Mouse (Mus musculus) retina, embryonic 14.5 days (tissue): ENCODE data around the gene Zfp652.
"Not testable (repeated sequence)": the region's sequence is repeated elsewhere in the genome, so short reads cannot be mapped to it uniquely, and the experiment has no call there.

Experiments used
- DNase-seq: peaks from one replicate; pipeline ENCODE4 v3.0.0-alpha.2; 2015; ENCODE audit warnings: low spot score

Zfp652 gene

DNA sequence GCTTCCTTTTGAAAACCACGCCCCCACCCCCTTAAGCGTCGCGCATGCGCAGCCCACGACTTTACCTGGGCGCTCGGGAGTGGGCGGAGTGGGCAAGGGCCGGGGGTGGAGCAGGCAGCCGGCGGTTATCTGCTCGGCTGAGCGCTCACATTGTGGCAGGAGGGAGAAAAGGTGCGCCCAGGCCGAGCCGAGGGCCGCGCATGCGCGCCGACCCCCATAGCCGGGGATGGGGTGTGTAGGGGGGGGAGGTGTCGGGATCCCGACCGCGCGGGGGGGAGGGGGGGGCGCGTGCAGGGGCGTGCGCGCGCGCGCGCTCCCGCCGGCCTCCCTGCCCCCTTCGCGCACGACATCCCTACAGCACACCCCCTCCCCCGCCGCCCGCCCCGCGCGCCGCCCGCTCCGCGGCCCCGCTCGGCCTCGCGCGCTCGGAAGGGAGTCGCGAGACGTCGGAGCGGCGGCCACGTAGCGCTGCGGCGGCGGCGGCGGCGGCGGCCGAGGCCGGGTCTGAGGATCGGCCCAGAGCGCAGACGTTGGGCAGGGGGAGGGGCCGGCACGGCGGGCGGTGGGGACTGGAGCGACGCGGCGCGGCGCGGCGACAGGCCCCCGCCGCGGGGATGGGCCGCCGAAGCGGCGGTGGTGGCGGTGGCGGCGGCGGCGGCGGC, at the start of gene Zfp652:
Gene Zfp652 (plus strand): TSS at position 111 of the 662 bp plus-strand sequence.
- DNase-seq, result peak; percentile 88

DNA sequence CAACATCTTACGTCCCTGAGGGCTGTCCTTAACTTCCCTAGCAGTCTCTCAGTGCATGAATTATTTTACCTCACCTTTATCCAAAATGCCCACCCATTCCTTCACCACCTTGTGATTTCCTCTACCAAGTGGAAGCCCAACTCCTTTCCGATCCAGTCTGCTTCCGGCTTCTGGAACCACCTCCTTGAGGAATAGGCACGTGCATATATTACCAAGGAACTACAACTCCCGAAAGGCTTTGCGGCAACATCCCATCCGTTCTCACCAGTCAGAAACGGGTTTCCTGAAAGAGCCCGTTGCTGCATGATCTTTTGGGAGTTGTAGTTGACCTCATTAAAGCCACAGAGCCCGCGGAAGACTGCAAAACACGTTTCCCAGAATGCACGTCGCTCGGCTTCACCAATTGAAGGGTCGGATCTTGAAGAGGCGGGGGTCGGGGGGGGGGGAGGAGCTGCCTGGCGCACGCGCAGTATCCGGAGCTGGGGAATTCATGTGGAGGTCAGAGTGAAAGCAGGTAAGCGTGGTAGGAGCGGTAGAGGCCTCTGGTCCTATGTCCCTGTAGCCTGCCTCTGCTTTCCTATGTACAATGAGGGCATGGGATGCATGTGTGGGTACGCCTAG, 45.8 kb upstream of the Zfp652 start, which contains the start of gene Phb:
Gene Phb (plus strand): TSS at position 429 of the 621 bp plus-strand sequence.
- DNase-seq, result peak; percentile 99

DNA sequence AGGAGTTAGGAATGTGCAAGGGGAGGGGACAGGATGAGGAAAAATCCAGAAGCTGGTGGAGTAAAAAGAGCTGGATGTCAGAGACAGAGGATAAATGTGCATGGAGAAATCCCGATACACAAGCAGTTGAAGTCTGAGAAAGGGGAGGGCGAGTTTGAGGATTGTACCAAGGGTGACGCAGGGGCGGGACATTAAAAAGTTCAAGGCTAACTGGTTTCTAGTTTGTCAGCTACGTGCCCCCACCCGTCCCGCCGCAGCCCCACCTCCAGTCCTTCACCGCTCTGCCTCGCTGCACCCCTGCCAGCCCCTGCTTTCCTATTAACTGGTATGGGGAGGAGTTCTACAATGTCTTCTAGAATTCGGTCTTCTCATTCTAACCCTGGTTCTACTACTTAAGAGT, 45.3 kb upstream of the Zfp652 start:
- DNase-seq, result no peak

DNA sequence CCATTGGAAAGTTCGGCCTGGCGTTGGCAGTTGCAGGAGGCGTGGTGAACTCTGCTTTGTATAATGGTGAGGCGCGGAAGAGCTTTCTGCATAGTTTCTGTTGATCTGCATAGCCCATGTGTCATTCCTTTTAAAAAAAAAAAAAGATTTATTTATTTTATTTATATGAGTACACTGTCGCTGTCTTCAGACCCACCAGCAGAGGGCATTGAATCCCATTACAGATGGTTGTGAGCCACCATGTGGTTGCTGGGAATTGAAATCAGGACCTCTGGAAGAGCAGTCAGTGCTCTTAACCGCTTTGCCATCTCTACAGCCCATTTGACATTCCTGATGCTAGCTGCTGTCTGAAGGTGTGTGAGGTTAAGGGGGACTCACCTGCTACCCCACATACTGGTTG, 44.4 kb upstream of the Zfp652 start:
- not testable (repeated sequence) for DNase-seq

DNA sequence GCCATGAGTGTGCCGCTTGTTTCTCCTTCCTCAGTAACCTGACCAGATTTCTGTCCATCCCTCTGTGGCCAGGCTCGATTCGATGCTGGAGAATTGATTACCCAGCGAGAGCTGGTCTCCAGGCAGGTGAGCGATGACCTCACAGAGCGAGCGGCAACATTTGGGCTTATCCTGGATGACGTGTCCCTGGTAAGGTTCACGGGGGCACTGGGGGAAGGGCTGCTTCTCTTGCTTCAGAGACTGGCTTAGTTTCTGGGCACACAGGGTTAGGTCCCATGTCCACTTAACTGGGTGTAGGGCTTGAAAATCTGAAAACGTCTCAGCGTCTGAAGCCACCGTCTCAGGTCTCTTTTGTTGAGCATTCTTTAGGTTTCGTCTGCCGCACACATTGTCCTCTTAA, 37.0 kb upstream of the Zfp652 start:
- no peak for DNase-seq

DNA sequence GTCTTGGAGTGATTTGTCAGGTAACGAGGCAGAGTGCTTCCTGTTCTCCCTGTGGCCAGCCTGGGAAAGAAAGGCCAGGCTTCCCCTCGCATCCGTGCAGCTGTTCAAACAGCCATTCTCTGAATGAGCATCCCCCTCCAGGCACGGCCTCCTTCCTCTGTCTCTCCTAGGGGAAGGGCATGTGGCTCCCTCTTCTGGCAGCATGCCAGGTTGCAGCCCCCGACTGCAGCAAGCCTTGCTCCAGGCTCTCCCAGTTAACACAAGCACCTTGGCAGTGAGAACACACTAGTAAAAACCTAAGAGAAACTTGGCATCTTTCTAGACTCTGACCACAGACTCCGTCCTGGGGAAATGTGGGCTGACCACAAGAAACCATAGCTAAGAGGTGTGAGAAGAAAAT, 36.2 kb upstream of the Zfp652 start:
- DNase-seq, result peak; percentile 90

DNA sequence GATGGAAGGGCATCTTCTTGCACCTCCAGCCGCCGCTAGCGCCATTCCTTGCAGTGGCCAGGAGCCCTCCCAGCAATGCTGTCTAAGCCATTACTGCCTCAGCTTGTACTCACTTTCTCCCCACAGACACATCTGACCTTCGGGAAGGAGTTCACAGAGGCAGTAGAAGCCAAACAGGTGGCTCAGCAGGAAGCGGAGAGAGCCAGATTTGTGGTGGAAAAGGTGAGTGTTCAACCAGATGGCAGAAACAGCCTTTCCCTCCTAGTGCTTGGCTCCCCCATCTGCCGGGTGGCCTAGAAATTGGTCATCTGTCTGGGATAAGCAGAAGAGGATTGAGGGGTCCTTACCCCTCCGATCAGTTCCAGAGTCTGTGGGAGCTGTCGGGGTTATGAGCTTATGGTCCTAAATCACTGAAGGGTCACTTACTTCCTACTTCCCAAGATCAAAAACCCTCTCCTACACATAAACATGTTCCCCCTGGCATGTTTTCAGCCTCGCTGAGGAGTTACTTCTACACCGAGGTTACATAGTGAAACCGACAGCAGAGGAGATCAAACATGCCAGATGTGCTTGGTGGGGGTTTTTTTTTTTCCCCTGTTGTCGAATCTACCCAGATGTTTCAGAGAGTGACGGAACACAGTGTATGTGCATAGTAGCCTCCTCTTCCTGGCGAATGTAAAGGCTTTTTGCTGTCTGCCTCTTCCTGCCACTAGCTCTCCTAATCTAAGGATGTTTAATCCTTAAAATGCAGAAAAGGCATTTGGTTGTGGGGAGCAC, 34.4 kb upstream of the Zfp652 start:
- no peak for DNase-seq

DNA sequence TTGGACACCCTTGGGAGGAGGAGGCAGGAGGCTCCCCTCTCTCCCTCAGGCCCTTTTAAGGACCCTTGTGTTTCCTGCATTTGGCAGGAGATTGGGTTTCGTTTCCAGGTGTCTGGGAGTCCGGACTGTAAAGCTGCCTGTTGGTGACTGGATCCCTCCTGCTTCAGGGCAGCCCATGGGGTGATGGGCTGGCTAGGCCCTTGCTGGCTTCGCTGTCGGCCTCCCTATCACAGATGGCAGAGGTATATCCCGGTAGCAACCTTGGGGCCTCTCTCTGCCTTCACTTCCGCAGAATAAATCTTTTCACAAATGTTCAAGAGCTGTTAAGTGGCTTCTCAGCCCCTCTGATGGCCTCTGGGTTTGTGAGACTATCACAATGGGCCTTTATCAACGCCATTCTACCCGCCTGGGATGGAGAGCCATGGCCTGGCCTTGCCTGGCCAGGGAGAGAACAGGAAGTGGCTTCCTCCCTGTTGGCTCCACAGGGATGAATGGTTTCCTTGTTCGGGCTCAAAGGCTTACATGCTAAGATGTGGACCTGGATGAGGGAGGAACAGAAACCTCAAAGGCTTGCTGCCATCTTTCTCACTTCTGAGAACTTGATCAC, 30.4 kb upstream of the Zfp652 start:
- DNase-seq, result no peak

DNA sequence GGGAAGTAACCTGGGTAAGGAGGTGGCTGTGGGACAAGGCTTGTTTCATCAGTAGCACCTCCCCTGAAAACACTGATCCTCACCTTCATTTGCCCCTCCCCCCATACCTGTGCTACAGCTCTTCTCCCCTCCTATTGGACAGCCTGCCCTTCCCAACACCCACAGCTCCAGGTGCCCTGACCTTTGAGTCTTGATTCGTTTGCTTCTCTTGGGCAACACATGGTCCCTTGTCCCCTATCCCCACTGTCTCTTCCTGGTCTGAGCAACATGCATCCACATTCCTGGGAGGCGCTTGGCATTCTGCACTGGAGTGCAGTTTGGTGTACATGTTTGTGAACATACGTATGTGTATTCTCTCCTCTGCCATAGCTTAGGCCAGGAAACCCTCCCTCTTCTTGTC, 29.5 kb upstream of the Zfp652 start:
- DNase-seq, result no peak

DNA sequence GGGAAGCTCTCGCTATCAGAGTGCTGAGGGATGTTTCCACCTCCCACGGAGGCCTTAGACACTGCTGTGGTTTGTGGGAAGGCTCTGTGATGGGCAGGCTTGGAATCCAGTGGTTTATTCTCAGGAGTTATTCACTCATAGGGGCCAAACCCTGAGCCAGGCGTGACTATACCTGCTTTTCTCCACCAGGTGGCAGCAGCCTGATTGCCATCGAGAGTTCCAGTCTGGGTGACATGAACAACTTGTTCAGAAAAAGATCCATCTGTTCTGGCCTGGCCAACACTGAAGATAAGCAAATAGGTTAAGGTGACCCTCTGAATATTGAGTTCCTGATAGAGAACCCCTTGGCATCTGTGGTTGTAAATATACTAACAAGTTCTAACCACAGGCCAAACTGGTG, 26.4 kb upstream of the Zfp652 start:
- DNase-seq, result peak; percentile 88

DNA sequence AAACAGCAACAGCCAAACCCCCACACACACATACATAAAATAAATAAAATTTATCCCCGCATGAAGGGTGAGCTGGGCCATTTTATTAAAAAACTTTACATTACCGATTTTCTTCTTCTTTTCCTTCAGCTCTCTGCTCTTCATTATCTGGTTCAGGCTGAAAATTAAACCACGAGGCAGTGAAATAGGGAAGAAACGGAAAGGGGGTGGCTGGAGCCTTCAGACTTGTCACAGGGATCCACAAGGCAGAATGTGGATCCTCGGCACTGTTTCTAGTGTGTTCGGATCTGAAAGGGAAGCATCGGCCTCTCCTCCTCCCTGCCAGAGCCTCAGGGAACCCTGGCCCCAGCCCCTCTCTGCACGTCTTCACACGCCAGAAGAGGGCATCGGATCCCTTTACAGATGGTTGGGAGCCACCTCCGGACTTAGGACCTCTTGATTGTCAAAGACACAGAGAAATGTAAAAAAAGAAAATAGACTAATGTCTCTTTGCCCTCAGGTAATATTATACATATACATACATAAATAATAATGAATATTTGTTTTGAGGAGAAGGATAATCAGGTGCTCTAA, 25.3 kb upstream of the Zfp652 start:
- peak; percentile 20 for DNase-seq

DNA sequence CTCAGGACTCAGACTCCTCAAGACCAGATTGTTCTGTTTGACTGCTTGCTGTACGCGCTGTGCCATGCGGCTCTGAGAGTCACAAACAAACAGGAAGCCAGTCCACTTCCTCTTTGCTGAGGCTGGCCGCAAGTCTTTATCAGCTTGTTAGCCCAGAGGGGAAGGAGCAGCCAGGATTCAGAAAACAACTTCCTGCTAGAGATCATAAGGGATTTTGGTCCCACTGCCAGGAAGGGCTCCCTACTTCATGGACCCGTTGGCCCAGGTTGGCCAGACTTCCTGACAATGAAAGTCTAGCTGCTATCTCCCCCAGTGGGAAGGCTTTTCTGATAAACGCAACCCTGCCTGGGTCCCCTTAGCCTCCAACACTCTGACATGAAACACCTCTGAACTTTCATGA, 24.0 kb upstream of the Zfp652 start:
- no peak for DNase-seq

DNA sequence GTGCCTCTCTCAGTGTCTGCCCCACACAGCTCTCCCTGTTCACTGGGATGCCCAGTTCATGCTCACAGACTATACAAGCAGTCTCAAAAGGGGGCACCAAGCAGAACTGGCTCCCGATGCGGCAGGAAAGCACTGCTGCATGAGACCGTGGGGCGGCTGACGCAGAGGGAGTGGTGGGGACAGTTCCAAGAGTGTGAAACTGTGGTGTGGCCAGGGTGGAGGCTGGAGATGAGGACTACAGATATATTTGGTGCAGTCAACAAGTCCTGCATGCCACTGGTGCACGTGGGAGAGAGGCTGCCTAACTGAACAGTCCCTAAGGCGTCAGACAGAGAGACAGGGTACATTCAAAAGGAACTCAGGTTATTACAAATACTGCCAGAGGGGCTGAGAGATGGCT, 23.5 kb upstream of the Zfp652 start:
- no peak for DNase-seq

DNA sequence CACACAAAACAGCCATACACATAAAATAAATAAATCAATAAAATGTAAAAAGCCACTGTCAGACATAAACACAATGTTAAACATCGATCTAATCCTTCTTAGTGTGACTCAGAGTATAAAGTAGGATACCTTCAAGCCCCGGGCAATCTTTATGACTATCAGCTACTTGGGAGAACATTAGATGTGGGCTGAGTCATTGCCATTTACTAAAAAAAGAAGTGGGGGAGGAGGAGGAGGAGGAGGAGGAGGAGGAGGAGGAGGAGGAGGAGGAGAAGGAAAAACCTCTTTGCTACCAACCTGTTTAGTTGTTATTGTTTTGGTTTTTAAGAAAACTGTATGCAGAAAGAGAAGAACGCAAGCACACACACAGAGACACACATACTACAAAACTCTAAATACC, 22.9 kb upstream of the Zfp652 start:
- no peak for DNase-seq

DNA sequence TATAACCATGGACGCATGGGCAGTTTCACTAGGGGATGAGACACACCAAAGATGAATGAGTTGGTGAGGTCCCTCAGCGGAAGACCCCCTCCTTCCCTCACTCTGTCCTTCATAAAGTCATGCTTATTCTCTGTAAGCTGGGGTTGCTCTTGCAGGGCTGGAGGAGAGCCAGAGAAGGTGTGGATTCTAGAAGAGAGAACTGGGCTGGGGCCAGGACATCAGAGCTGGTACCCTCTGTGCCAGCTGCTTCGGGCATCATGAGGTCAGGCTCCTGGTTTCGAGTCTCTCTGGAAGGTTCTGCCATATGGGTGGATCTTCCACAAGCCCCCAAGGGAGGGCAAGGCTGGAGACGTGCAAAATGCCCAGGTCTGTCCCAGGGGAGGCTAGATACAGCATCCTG, 13.9 kb upstream of the Zfp652 start:
- no peak for DNase-seq

DNA sequence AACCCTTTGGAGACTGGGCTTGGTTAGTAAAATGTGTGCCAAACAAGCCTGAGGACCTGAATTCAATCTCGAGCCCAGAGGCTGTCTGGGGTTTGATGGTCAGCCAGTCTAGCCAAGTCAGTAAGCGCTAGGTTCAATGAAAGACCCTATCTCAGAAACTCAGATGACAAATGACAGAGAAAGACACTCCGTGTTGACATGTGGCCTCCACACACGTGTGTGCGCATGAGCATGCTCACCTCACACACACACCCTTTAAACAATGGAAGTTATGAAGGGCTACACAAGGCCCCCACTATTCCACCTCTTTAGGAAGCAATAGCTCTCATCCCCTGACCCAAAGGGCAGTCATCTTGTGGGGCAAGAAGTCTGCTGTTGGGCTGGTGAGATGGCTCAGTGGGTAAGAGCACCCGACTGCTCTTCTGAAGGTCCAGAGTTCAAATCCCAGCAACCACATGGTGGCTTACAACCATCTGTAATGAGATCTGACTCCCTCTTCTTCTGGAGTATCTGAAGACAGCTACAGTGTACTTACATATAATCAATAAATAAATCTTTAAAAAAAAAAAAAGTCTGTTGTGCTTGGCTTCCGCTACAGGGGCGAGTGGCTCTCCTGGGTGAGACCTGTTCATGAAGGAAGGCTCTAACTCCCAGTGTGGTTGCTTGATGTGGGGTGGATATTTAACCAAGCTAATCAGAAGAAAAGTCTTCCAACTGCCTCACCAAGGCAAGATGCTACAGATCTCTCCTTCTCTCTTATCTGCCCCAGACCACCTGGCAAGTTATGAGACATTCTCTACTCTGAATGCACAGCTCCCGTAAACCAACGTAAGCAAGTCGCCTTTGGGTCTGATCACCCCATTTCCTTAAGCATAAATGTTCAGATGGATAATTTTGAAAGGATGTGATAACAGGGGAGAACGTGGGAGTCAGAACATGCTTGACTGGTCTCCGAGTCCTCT, 11.4 kb upstream of the Zfp652 start:
- no peak for DNase-seq

DNA sequence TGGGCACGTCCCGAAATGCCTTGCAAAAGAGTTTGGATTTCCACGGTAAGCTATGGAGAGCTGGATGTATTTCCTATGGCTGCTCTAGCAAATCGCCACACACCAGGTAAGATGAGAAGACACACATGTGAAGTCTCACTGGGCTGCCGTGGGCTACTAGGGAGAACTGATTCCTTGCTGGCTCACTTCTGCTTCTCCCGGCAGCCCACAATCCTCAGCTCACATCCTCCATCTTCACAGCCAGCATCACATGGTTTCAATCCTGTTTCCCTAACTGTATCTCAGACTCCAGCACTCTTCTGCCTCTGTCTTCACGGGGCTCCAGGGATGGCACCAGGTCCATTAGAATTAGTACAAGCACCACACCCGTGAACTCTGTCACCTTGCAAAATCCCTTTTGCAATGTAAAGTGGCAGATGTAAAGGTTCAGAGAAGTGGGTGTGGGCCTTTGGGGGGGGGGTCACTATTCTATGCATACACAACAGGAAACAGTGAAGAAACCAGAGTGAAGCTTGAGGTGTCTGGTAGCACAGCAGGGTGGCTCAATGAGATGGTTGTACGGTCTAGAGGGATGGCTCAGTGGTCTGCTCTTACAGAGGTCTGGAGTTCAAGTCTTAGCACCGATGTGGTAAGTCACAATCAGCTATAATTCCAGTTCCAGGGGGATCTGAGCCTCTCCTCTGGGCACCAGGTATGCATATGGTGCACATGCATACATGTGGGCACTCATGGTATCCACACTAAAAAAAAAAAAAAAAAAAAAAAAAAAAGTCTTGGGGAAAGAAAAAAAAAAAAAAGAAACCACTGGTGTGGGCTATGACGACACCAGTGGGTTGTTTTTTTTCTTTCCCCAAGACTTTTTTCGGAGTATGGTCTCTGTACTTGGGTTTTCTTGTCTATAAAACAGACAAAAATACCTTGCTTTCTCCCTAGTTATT, 8.2 kb upstream of the Zfp652 start:
- no peak for DNase-seq

DNA sequence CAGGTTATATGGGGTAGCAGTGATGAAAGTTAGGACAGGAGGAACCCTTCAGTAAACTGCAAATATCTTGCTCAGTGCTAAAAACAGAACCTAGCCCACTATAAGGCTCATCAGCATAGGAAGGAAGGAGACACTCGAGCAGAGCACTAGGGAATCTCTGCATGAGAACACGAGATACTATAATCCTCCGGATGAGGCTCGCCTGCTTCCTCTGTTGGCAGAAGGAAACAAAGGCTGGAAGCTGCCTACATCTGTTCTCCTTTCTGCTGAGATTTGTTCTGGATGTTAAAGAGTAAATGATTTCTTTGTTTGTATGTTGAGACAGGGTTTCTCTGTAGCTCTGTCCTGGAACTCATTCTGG, 7.5 kb upstream of the Zfp652 start:
- DNase-seq, result no peak

DNA sequence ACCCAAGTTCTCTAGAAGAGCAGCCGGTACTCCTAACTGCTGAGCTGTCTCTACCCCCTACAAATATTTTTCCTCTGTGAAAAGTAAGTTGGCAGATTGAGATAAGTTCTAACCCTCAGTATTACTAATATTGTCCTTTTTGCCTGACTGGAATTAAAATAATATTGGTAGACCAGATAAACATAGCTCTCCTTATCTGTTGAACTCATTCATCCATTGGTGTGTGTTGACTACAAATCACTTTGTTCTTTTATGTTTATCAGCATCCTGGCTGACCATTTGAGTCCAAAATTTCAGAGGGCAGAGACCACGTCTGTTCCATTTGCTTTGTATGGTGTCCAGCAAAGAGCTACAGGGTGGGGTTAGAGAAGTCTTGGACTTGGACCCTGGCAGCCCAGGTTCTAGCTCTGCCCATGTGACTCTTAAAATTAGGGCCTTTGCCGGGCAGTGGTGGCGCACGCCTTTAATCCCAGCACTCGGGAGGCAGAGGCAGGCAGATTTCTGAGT, 2.9 kb upstream of the Zfp652 start:
- no peak for DNase-seq

DNA sequence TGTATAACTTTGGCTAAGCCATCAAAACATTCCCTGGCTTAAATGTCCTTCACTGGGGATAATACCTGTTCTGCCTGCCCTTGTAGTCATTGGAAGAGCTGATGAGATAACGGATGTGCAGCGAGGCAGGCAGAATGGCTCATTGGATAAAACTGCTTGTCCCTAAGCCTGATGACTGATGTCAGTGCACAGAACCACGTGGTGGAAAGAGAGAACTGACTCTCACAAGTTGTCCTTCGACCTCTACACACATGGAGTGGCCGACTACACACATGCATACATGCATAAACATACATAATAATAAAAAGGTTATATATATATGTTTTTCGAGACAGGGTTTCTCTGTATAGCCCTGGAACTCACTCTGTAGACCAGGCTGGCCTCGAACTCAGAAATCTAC, 2.0 kb upstream of the Zfp652 start:
- DNase-seq, result no peak
